Mouse (Mus musculus) thymus, postnatal 0 days (tissue): ENCODE results near the gene Crhr2. TPM values are rescaled to one million over a fixed set of nuclear protein-coding genes. Genes with fewer than 3 reads are reported as not detected.

Experiments
- DNase-seq: peaks from one replicate; pipeline ENCODE4 v3.0.0-alpha.2; 2015; ENCODE audit warnings: low spot score
- polyA plus RNA-seq: library from polyadenylated mRNA; unstranded; fragments of >200 nt; fragmentation: Nextera tagmentation; extraction: Ambion mirVana; gene quantifications from 2 replicates; pipeline ENCODE4 v1.2.1, GENCODE M21; 2015

Gene Crhr2
- 0.07 and 0.12 TPM in 2 replicates for polyA plus RNA-seq

- no peak for DNase-seq
Measured at GRCm38 (mm10) chr6:55132794-55133193, at the start of gene Crhr2. Crhr2 (minus strand) TSS chr6:55133016.

DNA sequence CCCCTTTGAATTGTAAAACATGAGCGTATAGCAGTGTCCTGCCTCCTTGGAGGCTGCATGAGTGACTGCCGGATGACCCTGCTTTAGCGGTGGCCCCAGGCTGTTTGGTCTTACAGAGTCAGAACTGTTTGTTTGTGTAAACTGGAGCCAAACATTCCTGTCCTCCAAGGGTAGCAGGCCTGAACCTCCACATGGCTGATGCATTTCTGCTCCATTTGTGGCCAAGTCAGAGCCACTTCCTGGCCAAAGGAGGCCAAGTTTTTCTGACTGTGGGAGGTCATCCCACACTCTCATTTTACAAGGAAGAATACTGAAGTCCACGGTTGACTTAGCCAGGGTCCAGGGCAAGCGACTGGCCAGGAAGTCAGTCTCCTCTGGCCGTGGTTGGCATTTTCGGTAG lies 46.7 kb upstream of the Crhr2 start:
- no peak for DNase-seq

DNA sequence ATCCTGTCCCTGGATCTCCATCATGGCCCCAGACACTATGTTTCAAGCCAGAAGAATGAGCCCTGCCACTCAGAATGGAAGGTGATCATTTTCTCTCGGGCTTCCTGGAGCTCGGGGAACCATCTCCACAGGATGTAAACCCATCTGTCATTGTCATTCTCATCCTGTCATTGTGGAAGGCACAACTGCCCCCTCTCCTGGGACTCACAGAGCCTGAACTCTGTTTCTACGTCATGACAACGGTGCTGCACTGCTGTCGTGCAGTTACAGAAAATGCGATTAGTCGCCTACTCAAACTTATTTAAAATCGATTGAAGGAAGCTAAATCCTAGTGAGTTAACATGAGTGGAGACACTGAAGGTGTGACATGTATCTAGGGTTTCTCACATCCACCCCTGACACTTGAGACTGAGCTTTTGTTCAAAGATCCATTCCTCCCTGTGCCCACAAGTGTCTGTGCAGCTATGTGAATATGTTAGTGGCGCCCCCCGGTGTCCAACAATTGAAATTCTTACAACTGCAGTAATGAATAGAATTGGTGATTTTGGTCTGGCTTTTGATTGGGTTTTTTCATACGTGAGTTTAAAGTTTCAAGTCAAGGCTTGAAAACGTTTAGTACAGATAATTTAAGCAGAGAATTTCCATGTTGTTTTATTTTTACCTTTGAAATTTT lies 44.4 kb upstream of the Crhr2 start:
- peak; percentile 15 for DNase-seq

- DNase-seq = no peak
Measured at GRCm38 (mm10) chr6:55175892-55176291, 43.1 kb upstream of the Crhr2 start.

- no peak for DNase-seq
Measured at GRCm38 (mm10) chr6:55175456-55175855, 42.6 kb upstream of the Crhr2 start.

DNA sequence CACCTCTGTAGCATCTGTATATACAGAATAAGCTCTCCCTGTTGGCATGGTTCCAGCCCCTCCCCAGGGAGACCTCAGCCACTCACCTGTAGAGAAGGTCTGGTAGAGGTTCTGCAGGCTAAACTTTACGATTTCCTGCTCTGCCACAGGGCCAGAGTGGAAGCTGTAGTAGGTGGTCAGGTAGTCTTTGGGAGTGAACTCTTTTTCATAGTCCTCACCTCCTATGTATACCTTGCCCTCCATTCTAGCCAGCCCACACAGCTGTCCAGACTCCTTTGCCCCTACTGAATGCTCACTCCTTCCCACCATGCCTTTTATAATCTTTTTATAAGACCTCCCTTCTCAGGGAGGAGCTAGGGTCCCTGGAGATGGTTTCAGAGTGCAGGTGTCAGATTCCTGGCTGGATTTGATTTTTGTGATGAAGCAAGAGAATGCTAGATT lies 41.9 kb upstream of the Crhr2 start, which contains the start of gene Inmt:
TSS of gene Inmt (minus strand) at position 303 of the 441 bp plus-strand sequence.
- DNase-seq = no peak

GRCm38 (mm10) chr6:55173941-55174349 lies 41.1 kb upstream of the Crhr2 start:
- no peak for DNase-seq

DNA sequence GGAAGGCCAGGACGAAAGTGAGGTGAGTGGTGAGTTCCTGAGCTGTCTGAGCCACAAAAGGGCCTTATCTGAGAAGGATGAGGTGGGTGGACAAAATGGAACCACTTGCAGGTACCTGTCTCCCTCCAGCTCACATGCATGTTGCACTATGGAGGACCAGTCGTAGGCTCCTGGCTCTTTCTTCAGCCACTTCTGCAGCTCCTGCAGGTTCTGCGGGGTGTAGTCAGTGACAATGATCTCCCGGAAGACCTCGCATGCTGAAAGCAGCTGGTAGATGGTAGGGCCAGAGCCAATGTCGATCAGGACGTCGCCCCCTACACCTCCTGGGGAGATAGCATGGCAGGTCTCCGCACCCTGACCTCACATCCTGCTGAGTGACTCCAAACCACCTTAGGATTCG lies 40.4 kb upstream of the Crhr2 start:
- no peak for DNase-seq

DNA sequence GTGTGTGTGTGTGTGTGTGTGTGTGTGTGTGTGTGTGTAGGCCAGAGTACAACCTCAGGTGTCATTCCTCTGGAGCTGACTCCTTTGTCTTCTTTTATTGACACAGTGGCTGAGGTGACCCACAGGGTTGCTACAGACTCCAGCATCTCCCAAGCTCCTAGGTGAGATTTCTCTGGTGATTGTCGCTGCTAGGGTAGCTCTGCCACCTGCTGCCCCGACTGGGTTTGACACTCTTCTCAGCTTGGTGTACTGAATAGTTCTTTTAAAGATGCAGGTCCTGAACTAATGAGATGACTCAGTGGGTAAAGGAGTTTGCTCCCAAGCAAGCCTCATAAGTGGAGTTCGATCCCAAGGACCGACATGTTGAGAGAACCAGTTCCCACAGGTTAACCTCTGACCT lies 38.8 kb upstream of the Crhr2 start:
- no peak for DNase-seq

- no peak for DNase-seq
Measured at GRCm38 (mm10) chr6:55169818-55170217, 37.0 kb upstream of the Crhr2 start.

DNA sequence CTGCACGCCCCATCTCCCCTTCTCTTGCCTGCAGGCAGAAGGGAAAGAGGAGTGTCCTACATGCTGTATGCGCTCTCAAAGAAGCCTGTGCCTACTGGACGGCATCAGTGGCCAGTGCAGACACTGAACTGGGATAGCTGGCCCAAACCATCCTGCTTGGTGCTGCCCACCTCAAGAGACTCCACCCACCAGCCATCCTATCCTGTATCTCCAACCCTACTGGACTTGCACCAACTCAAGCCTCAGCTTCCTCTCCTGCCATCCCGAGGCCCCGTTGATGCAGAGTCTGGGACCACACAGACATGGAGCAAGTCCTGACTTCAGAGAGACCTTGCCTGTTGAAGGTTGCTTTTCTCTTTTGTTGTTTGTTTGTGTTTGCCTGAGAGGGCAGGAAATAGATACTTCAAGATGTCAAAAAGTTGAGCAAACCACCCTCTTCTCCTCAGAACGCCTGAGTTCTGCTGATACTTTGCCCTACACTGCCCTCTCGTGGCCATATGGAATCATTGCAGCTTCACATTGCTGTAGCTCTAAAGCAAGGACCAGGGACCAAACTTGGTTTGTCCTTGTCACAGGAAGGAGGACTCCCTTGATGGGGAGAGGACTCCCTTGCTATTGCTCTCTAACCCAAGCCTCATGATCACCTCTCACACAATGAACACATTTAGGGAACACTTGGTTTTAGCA lies 34.1 kb upstream of the Crhr2 start:
- DNase-seq = peak; percentile 81

- DNase-seq = no peak
Measured at GRCm38 (mm10) chr6:55163046-55163584, 30.3 kb upstream of the Crhr2 start.

DNA sequence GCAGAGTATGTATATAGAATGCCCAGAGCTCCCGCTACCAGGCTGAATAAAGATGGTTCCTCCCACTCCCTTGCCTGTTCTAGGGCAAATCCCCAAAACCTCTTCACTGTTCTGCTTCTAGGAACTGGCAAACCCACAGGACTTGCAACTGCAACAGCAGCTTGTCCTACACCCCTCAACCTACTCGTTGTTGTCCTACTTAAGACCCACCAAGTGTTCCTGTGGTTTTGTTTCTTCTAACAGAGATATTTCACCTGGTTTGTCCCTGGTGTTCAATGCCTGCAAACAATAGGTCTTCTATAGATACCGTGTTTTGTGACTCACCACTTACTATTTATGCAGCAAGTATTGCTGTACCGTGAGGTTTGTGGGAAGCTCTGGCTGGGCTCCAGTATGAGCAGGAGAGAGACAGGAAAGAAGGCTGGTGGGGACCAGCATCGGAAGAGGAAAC lies 28.5 kb upstream of the Crhr2 start:
- no peak for DNase-seq

GRCm38 (mm10) chr6:55159256-55159655 lies 26.4 kb upstream of the Crhr2 start:
- no peak for DNase-seq

- DNase-seq = no peak
Measured at GRCm38 (mm10) chr6:55152226-55152625, 19.4 kb upstream of the Crhr2 start.

DNA sequence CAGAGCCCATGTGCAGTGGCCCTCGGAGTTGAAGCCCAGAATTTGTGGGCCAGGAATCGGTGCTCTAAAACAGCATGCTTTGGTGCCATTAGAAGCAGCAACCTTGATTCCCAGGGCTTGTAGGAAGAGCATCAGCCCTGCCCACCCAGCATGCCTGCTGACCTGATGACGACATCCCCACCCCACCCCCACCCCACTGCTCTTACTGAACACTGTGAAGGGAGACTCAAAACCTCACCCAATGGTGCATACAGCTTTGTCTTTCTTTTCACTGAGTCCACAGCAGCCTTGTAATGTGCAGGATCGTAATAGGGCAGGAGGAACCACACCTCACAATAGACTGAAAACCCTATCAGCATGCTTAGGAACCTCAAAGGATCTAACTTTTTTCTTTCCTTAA lies 13.3 kb upstream of the Crhr2 start:
- DNase-seq = no peak

DNA sequence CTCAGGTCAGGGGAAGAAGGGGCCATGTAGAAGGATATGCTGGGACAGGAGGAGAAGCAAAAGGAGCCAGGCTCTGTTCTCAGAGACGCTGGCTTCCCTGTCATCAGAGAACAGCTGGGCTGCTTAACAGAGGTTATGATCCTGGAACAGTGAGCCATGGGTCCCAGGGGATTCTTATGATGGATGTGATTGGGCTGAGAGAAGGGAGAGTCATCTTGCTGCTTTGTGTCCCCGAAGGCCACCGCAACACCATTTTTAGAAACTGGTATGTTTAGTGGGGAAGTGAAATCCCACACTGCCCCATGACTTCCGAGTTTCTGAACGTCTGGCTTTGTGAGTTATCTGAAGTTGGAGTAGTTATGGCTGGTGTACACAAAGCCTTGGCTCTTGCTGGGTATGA lies 12.5 kb upstream of the Crhr2 start:
- DNase-seq = no peak

- no peak for DNase-seq
Measured at GRCm38 (mm10) chr6:55138343-55138742, 5.5 kb upstream of the Crhr2 start.

- no peak for DNase-seq
Measured at GRCm38 (mm10) chr6:55133425-55133824, 609 bp upstream of the Crhr2 start.

- DNase-seq = no peak
Measured at GRCm38 (mm10) chr6:55131301-55131700, 1.5 kb downstream of the Crhr2 start.

DNA sequence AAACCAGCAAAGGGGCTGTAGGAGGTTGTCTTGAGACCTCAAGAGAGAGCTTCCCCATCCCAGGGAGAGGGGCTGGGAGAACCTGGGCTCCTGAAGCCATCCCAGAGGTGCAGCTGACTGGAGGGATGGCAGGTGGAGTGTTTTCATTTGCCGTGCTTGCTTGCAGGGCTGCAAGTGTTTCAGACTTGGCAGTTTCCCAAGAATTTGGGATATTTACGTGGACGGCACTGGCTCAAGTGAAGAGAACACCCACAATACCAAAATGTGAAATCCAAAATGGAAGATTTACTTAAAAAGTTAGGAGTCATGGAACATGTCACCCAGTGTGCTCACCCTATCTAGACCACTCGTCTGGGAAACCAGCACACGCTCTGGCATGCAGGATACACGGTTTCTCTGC lies 2.2 kb downstream of the Crhr2 start:
- no peak for DNase-seq

DNA sequence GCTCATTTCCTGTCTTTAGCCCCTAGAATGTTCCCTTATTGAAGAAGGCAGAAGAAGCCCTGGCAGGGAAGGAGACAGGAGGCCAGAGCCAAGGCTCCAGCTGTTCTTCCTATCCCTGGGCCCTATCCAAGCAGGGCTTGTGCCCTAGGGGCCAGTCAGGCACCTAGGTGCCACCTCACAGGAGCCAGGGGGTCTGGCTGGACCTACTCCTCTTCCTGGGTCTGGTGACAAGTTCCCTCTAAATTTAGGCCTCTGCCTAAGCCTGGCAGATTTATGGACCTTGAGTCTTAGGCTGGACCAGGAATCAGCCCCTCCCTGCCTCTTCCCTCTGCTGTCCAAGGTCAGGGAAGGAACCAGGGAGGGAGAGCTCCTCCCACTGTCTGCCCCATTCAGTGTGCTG lies 4.4 kb downstream of the Crhr2 start:
- DNase-seq = no peak

DNA sequence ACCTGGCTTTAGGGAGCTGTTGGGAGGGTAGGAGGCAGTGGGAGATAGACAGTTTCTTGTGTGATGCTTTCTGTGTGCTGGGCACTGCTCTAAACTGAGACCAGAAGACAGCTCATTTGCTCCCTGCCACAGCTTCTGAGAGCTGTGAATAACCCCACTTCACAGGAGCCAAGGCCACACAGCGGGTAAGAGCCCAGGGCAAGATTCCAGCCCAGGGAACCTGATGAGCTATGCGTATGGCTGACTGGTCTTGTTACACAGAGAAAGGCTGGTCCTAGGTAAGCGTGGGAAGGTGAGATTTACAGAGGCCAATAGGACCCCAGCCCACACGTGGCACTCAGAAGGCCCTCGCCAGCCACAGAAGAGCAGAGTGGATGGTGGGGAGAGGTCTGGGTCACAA lies 6.2 kb downstream of the Crhr2 start:
- no peak for DNase-seq
